Mouse (Mus musculus): Measurements from ENCODE around the gene Hcn2. TPM values are rescaled to one million over a fixed set of nuclear protein-coding genes. Genes with fewer than 3 reads are reported as not detected.

Hcn2 gene
- polyA plus RNA-seq, 2 experiments: 0.09 TPM; not detected in 1

DNA sequence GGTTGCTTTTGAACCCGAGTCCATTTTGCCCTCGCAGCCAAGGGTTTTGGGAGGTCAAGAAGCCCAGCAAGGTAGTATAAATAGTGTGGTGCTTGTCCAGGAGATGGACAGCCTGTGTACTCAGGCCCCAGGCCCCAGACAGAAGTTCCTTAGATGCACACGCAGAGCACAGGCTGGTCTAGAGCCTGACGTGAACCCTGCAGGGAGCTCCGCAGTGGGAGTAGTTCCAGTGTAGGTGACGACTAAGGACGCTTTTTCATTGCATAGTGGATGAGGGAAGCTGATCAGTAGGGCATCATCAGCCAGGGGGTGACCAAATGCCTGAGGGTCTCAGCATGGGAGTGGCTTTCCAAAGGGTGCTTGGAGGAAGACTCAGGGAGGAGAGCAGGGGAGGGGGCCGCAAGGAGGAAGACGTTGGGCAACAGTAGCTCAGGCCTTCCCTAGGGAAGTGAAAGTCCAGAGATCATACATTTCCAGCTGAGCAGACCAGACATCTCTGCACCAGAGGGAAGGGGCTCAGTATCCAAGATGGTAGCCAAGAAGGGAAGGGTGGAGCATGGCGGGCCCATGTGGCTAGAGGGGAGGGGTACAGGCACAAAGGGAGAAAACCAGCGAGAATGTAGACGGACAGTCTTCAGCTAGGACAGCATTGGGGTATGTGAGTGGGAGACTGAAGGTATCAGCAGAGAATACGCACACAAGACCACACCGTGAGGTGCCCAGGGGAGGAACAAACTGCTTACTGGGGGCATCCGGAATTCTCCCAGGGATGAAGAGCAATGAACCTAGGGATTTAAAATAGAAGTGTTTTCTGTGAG is 46.2 kb upstream of the Hcn2 start:
- peak overlapping the region; percentile 92 for H3K4me2 ChIP-seq (ENCODE audit: low read depth)
- TF ChIP-seq CTCF (IDR thresholded peaks at IDR 0.05; ENCODE audit: low read depth) (0 out of 2 replicates have a peak, but pooled peaks have one; percentile 5), EP300 (IDR thresholded peaks at IDR 0.05; ENCODE audit: low read depth) (no peak)
- DNase-seq (ENCODE audit: low read depth in 3 of 3, low spot score in 3 of 3): no peak

DNA sequence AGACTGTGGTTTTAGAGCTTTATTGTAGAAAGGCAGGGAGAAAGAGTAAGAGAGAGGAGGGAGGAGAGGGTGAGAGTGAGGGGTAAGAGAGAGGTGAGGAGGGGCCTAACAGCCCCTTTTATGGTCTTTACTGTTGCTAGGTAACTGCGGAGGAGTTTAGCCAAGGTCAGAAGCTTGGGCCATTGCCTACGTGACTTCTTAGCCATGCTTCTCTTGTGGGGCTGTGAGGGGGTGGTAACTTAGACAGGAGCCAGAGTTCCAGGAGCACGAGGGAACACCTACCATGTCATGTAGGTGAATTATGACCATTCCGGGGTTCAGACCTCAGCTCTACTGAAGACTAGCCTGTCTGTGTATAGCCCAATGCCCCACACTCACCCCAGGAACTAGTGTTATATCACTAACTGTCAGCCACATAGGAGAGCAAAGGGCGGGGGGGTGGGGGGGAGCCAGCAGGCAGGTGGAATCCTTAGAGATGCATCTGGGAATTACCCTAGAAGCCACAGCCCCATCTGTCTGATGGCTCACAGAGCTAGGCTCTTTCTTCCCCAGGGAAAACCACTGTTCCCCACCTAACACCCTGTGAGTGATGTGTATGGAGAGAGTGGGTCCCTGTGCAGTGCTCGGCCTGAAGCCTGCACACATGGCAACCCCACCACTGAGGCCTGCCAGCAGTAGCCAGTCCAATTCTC is 44.9 kb upstream of the Hcn2 start:
- TF ChIP-seq EP300 (IDR thresholded peaks at IDR 0.05; ENCODE audit: low read depth) (no peak), CTCF (IDR thresholded peaks at IDR 0.05; ENCODE audit: low read depth) (no peak)
- no peak for ATAC-seq (ENCODE audit: insufficient read depth)
- no peak overlapping the region for H3K27ac ChIP-seq
- 67% methylated on average over 6 of the region's 6 CpGs for WGBS (ENCODE audit: insufficient replicate concordance)
- H3K4me3 ChIP-seq (ENCODE audit: insufficient read depth in 1 of 2, low read depth in 2 of 2, low read length in 2 of 2): no peak overlapping the region
- H3K4me2 ChIP-seq (ENCODE audit: low read depth): no peak overlapping the region
- H3K36me3 ChIP-seq (replicated peaks; ENCODE audit: control insufficient read depth, insufficient read depth, low read depth): no peaks in the 10 kb centered on the region
- H3K27me3 ChIP-seq (ENCODE audit: control insufficient read depth, insufficient read depth, low read length): no peaks in the 10 kb centered on the region
- H3K4me1 ChIP-seq (replicated peaks; ENCODE audit: control insufficient read depth in 2 of 2, insufficient read depth in 2 of 2, low read length in 1 of 2): peaks cover 6 to 11% of the 10 kb centered on the region in 2 experiments
- no peaks in the 10 kb centered on the region for H3K9me3 ChIP-seq (ENCODE audit: control insufficient read depth, low read length)
- DNase-seq (ENCODE audit: low read depth in 3 of 3, low spot score in 3 of 3): no peak
- H3K9ac ChIP-seq (replicated peaks): no peak overlapping the region

More for the DNA sequence above, 46.2 kb upstream of the Hcn2 start:
- Histone ChIP-seq H3K4me3 (ENCODE audit: insufficient read depth in 1 of 2, low read depth in 2 of 2, low read length in 2 of 2) (peak overlapping the region; percentile 81 to 87), H3K9ac (replicated peaks) (peak overlapping the region; percentile 80), H3K27me3 (ENCODE audit: control insufficient read depth, insufficient read depth, low read length) (no peaks in the 10 kb centered on the region), H3K36me3 (replicated peaks; ENCODE audit: control insufficient read depth, insufficient read depth, low read depth) (no peaks in the 10 kb centered on the region), H3K4me1 (replicated peaks; ENCODE audit: control insufficient read depth in 2 of 2, insufficient read depth in 2 of 2, low read length in 1 of 2) (peaks cover 6 to 11% of the 10 kb centered on the region in 2 experiments), H3K9me3 (ENCODE audit: control insufficient read depth, low read length) (no peaks in the 10 kb centered on the region), H3K27ac (no peak overlapping the region)
- peak; percentile 17; the same call in 1 of the 2 replicates for ATAC-seq (ENCODE audit: insufficient read depth)
- 28% methylated on average over 15 of the region's 15 CpGs for WGBS (ENCODE audit: insufficient replicate concordance)

DNA sequence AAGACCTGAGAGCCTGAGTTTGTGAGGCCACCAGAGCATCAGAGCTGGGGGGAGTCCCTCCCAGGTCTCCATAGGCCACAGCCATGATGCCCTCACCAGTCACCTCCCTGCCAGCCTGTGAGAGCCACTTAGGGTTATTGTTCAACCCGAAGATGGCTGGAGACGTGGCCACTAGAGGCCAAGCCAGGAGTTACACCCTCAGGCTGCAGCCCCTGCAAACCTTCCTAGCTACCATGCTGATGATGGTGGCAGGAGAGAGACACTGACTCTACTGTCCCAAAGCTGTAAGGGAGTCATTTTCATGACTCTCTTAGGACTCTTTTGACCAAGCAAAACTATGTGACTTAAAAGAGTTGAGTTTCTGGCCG is 44.4 kb upstream of the Hcn2 start:
- H3K4me1 ChIP-seq (replicated peaks; ENCODE audit: control insufficient read depth in 2 of 2, insufficient read depth in 2 of 2, low read length in 1 of 2): peaks cover 6 to 11% of the 10 kb centered on the region in 2 experiments
- H3K27ac ChIP-seq: no peak overlapping the region
- H3K4me3 ChIP-seq (ENCODE audit: insufficient read depth in 1 of 2, low read depth in 2 of 2, low read length in 2 of 2): no peak overlapping the region
- 0 out of 2 replicates have a peak, but pooled peaks have one; percentile 18 for TF ChIP-seq CTCF (IDR thresholded peaks at IDR 0.05; ENCODE audit: low read depth)
- TF ChIP-seq EP300 (IDR thresholded peaks at IDR 0.05; ENCODE audit: low read depth): no peak
- H3K27me3 ChIP-seq (ENCODE audit: control insufficient read depth, insufficient read depth, low read length): no peaks in the 10 kb centered on the region
- DNase-seq (ENCODE audit: low read depth in 3 of 3, low spot score in 3 of 3) (no peak), ATAC-seq (ENCODE audit: insufficient read depth) (no peak)
- no peak overlapping the region for H3K4me2 ChIP-seq (ENCODE audit: low read depth)
- H3K9me3 ChIP-seq (ENCODE audit: control insufficient read depth, low read length): no peaks in the 10 kb centered on the region
- 66% methylated on average over 3 of the region's 3 CpGs for WGBS (ENCODE audit: insufficient replicate concordance)
- no peaks in the 10 kb centered on the region for H3K36me3 ChIP-seq (replicated peaks; ENCODE audit: control insufficient read depth, insufficient read depth, low read depth)
- H3K9ac ChIP-seq (replicated peaks): no peak overlapping the region

DNA sequence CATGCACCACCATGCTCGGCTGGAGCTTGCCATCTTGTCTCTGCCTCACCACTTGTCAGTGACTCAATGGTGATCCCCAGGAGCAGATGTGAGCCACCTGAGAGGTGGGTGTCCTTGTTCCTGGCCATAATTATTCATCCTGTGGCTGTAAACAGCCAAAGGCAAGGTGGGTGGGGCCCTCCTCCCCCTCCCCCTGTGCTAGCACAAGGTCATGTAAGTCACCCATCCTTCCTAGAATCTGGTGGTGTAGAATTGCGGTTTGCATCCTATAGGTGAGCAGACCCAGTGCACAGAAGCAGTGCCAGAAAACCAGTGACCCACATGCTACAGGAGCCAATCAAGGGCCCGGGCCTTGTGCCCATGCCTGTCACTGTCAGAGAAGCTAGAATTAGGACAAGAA is 43.4 kb upstream of the Hcn2 start:
- no peak overlapping the region for H3K9ac ChIP-seq (replicated peaks)
- H3K27me3 ChIP-seq (ENCODE audit: control insufficient read depth, insufficient read depth, low read length): no peaks in the 10 kb centered on the region
- 68% methylated on average over 3 of the region's 3 CpGs for WGBS (ENCODE audit: insufficient replicate concordance)
- DNase-seq (ENCODE audit: low read depth in 3 of 3, low spot score in 3 of 3) (no peak), ATAC-seq (ENCODE audit: insufficient read depth) (no peak)
- H3K4me3 ChIP-seq (ENCODE audit: insufficient read depth in 1 of 2, low read depth in 2 of 2, low read length in 2 of 2): no peak overlapping the region
- no peak overlapping the region for H3K27ac ChIP-seq
- H3K4me1 ChIP-seq (replicated peaks; ENCODE audit: control insufficient read depth in 2 of 2, insufficient read depth in 2 of 2, low read length in 1 of 2): peaks cover 6 to 11% of the 10 kb centered on the region in 2 experiments
- H3K36me3 ChIP-seq (replicated peaks; ENCODE audit: control insufficient read depth, insufficient read depth, low read depth): no peaks in the 10 kb centered on the region
- no peaks in the 10 kb centered on the region for H3K9me3 ChIP-seq (ENCODE audit: control insufficient read depth, low read length)
- no peak overlapping the region for H3K4me2 ChIP-seq (ENCODE audit: low read depth)
- 0 out of 2 replicates have a peak, but pooled peaks have one; percentile 7 for TF ChIP-seq EP300 (IDR thresholded peaks at IDR 0.05; ENCODE audit: low read depth)
- TF ChIP-seq CTCF (IDR thresholded peaks at IDR 0.05; ENCODE audit: low read depth): no peak
